Mouse (Mus musculus): ENCODE measurements around the gene Cdk9.

DNA sequence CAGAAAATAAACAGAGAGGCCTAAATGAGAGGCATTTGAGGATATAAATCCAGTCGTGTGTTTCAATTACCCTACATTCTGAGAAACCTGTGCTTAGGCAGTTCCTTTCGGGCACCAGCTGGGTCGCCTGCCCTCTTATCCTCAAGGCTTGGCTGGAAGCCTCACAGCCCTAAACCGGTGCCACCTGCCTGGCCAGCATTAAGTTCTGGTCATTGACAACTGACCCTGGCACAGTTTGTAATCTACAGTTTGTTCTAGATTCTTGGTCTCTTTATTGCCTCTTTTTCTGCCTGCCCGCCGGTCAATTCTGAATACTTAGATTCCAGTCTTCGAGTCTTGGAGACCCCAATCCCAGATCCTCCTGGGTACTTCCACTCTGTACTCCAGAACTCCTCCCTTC is 19.6 kb downstream of the Cdk9 start:
- TF ChIP-seq CTCF (IDR thresholded peaks at IDR 0.05; ENCODE audit: low read depth) (no peak), EP300 (IDR thresholded peaks at IDR 0.05; ENCODE audit: low read depth) (no peak)

All from heart, postnatal 0 days (tissue).